Mouse (Mus musculus): ENCODE data around the gene Fgfr2. TPM values are rescaled to one million over a fixed set of nuclear protein-coding genes. Genes with fewer than 3 reads are reported as not detected.
A peak's percentile ranks its signal among the peaks of the same experiment; 100 is the strongest.

Fgfr2 gene
- total and polyA plus RNA-seq, 2 experiments from 2014 or later = 17.1 to 47.6 TPM

DNA sequence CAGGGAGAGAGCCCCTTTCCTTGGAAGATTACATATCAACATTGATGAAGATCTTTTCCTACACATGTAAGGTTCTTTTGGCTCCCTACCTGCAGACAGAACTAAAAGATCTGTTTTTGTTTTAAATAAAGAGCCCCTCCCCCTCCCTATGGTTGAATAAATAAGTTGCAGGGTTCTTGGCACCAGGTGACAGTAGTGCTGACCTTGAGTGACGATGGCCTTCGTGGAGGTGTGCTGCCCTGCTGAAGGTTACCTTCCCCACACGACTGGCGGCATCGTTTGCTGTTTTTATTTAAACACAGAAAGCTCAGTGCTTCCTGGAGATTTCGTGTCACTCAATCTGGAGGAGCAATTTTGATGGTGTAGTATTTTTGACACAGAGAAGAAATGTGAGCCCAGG lies 2432.3 kb downstream of the Fgfr2 start:
- no peak overlapping the region for H3K9ac ChIP-seq
- no peak overlapping the region for H3K27ac ChIP-seq (ENCODE audit: low read depth, low read length)
- H3K9me3 ChIP-seq (ENCODE audit: low read length) = no peaks in the 10 kb centered on the region
- 81% methylated on average over 6 of the region's 6 CpGs for WGBS
- H3K36me3 ChIP-seq (ENCODE audit: insufficient read depth) = no peaks in the 10 kb centered on the region
- ATAC-seq (no peak), DNase-seq (no peak)
- TF ChIP-seq CTCF (IDR thresholded peaks at IDR 0.05; ENCODE audit: low read depth) = no peak
- no peaks in the 10 kb centered on the region for H3K27me3 ChIP-seq (ENCODE audit: insufficient read depth, low read length)
- no peak overlapping the region for H3K4me3 ChIP-seq (ENCODE audit: low read depth, low read length)
- peaks cover 13% of the 10 kb centered on the region; the same call in 1 of the 2 replicates for H3K4me1 ChIP-seq (ENCODE audit: insufficient read depth)
- H3K4me2 ChIP-seq (ENCODE audit: low read depth) = no peak overlapping the region

DNA sequence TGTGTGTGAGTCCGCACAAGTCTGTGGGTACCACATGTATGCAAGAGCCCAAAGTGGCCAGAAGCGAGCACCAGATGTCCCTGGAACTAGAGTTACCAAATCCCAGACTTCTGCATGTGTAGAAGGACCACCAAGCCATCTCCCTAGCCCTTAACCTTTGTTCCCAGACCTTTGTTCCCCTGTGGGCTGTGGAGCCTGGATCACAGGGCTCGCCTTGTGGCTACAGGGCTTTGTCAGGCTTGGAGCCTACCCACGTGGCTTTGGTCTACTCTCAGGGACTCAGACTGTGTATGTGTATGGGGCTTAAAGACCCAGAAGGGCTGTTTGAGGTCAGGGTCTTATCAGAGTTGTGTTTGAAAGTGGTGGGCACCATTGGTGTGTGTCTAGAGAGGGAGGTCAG lies 2434.5 kb downstream of the Fgfr2 start:
- H3K9me3 ChIP-seq (ENCODE audit: low read length) = no peaks in the 10 kb centered on the region
- H3K4me1 ChIP-seq (ENCODE audit: insufficient read depth) = 0 out of 2 replicates have a peak, but pooled peaks cover 3% of the 10 kb centered on the region
- TF ChIP-seq CTCF (IDR thresholded peaks at IDR 0.05; ENCODE audit: low read depth) = no peak
- 81% methylated on average over 4 of the region's 4 CpGs for WGBS
- no peaks in the 10 kb centered on the region for H3K27me3 ChIP-seq (ENCODE audit: insufficient read depth, low read length)
- H3K4me2 ChIP-seq (ENCODE audit: low read depth) = no peak overlapping the region
- no peak overlapping the region for H3K9ac ChIP-seq
- no peak overlapping the region for H3K4me3 ChIP-seq (ENCODE audit: low read depth, low read length)
- DNase-seq = no peak
- no peaks in the 10 kb centered on the region for H3K36me3 ChIP-seq (ENCODE audit: insufficient read depth)
- no peak for ATAC-seq
- no peak overlapping the region for H3K27ac ChIP-seq (ENCODE audit: low read depth, low read length)

DNA sequence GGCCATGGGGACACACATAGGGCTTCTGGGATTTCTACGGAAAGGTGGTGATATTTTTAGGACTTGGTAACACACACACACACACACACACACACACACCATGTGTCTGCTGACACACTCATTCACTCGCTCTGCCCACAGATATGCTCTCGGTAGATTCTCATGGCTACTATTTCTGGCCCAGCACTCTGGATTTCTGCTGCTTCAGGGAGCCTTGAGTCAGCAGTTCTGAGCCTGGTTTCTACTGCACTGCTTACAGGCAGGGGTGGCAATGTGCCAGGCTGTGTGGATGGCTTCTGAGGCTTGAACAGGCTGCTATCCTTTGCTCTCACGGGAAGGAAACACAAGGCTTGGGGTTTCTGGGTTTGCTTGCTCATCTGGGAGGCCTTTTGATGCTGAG lies 2441.4 kb downstream of the Fgfr2 start:
- no peak overlapping the region for H3K9ac ChIP-seq
- DNase-seq (peak; percentile 59), ATAC-seq (peak; percentile 38)
- no peaks in the 10 kb centered on the region for H3K36me3 ChIP-seq (ENCODE audit: insufficient read depth)
- no peaks in the 10 kb centered on the region for H3K9me3 ChIP-seq (ENCODE audit: low read length)
- 56% methylated on average over 4 of the region's 4 CpGs for WGBS
- H3K27ac ChIP-seq (ENCODE audit: low read depth, low read length) = no peak overlapping the region
- no peak for TF ChIP-seq CTCF (IDR thresholded peaks at IDR 0.05; ENCODE audit: low read depth)
- no peak overlapping the region for H3K4me2 ChIP-seq (ENCODE audit: low read depth)
- no peaks in the 10 kb centered on the region for H3K27me3 ChIP-seq (ENCODE audit: insufficient read depth, low read length)
- no peaks in the 10 kb centered on the region for H3K4me1 ChIP-seq (ENCODE audit: insufficient read depth)
- no peak overlapping the region for H3K4me3 ChIP-seq (ENCODE audit: low read depth, low read length)

DNA sequence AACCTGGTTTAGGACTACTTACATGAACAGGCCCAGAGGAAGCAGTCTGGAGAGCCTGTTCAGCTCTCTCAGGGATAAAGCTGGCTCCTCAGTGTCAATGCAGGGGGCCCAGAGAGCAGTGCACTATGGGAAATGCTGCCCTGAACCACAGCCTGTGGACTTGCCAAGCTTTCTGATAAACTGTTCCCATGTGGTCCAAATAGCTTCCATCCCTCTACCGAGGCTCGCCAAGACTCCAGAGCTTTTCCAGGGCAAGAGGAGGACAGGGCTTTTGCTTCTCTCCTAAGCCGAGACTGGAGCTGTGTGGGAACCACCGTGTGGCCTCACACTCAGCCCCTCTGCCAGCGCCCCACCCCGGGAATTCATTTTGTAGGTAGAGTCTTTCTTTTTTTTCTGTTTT lies 2444.7 kb downstream of the Fgfr2 start:
- Histone ChIP-seq H3K27me3 (ENCODE audit: insufficient read depth, low read length) (no peaks in the 10 kb centered on the region), H3K9me3 (ENCODE audit: low read length) (no peaks in the 10 kb centered on the region), H3K4me3 (ENCODE audit: low read depth, low read length) (no peak overlapping the region), H3K4me1 (ENCODE audit: insufficient read depth) (no peaks in the 10 kb centered on the region), H3K9ac (no peak overlapping the region), H3K27ac (ENCODE audit: low read depth, low read length) (no peak overlapping the region), H3K4me2 (ENCODE audit: low read depth) (no peak overlapping the region), H3K36me3 (ENCODE audit: insufficient read depth) (no peaks in the 10 kb centered on the region)
- no peak for TF ChIP-seq CTCF (IDR thresholded peaks at IDR 0.05; ENCODE audit: low read depth)
- no peak for DNase-seq
- ATAC-seq = no peak
- WGBS = 87% methylated on average over 6 of the region's 6 CpGs

- no peak overlapping the region for H3K4me3 ChIP-seq (ENCODE audit: low read depth, low read length)
- ATAC-seq (no peak), DNase-seq (no peak)
- no peaks in the 10 kb centered on the region for H3K36me3 ChIP-seq (ENCODE audit: insufficient read depth)
- TF ChIP-seq CTCF (IDR thresholded peaks at IDR 0.05; ENCODE audit: low read depth) = no peak
- H3K27ac ChIP-seq (ENCODE audit: low read depth, low read length) = no peak overlapping the region
- H3K9ac ChIP-seq = no peak overlapping the region
- no peaks in the 10 kb centered on the region for H3K27me3 ChIP-seq (ENCODE audit: insufficient read depth, low read length)
- 56% methylated on average over 12 of the region's 12 CpGs for WGBS
- H3K4me2 ChIP-seq (ENCODE audit: low read depth) = no peak overlapping the region
- no peaks in the 10 kb centered on the region for H3K9me3 ChIP-seq (ENCODE audit: low read length)
- no peaks in the 10 kb centered on the region for H3K4me1 ChIP-seq (ENCODE audit: insufficient read depth)
Observed at GRCm38 (mm10) chr7:130677541-130678274, 2445.4 kb downstream of the Fgfr2 start.

DNA sequence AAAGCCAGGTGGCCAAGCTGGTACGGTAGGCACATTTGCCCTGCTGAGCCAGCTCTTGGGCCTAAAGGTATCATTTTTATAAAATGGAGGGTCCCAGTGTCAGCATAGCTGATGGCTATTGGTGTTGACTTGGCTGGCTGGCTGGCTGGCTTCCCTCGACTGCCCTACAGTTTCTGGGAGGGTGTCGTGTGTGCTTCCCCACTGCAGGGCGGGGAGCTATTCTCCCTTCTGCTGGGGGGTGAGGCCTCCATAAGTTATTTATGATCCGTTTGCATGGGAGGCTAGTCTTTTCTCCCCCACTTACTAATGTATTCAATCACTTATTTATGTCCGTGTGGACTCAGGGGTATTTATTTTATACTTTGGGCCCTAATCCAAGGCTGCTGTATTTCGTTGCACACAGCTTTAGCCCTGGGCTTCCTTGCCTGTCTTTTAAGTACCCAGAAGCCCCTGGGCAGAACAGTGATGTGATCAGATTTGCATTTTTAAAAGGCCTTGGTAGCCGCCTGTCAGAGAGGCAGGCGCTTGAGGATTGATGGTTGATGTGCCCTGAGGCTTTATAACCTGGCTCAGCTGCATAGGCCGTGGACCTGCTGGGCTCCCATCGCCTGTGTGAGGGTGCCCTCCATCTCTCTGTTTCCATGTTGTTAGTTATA lies 2446.1 kb downstream of the Fgfr2 start:
- ATAC-seq = no peak
- Histone ChIP-seq H3K9ac (no peak overlapping the region), H3K27me3 (ENCODE audit: insufficient read depth, low read length) (no peaks in the 10 kb centered on the region), H3K4me3 (ENCODE audit: low read depth, low read length) (no peak overlapping the region), H3K4me2 (ENCODE audit: low read depth) (no peak overlapping the region), H3K27ac (ENCODE audit: low read depth, low read length) (no peak overlapping the region), H3K9me3 (ENCODE audit: low read length) (no peaks in the 10 kb centered on the region), H3K36me3 (ENCODE audit: insufficient read depth) (no peaks in the 10 kb centered on the region), H3K4me1 (ENCODE audit: insufficient read depth) (no peaks in the 10 kb centered on the region)
- WGBS = 45% methylated on average over 11 of the region's 11 CpGs
- no peak for DNase-seq
- no peak for TF ChIP-seq CTCF (IDR thresholded peaks at IDR 0.05; ENCODE audit: low read depth)

- Histone ChIP-seq H3K36me3 (ENCODE audit: insufficient read depth) (no peaks in the 10 kb centered on the region), H3K9me3 (ENCODE audit: low read length) (no peaks in the 10 kb centered on the region), H3K27ac (ENCODE audit: low read depth, low read length) (no peak overlapping the region), H3K4me3 (ENCODE audit: low read depth, low read length) (no peak overlapping the region), H3K27me3 (ENCODE audit: insufficient read depth, low read length) (no peaks in the 10 kb centered on the region), H3K4me2 (ENCODE audit: low read depth) (no peak overlapping the region), H3K4me1 (ENCODE audit: insufficient read depth) (peaks cover 8% of the 10 kb centered on the region; the same call in 1 of the 2 replicates), H3K9ac (no peak overlapping the region)
- TF ChIP-seq CTCF (IDR thresholded peaks at IDR 0.05; ENCODE audit: low read depth) = no peak
- DNase-seq = no peak
- ATAC-seq = no peak
- 57% methylated on average over 9 of the region's 9 CpGs for WGBS
Observed at GRCm38 (mm10) chr7:130674526-130674925, 2448.6 kb downstream of the Fgfr2 start.

All from forebrain, postnatal 0 days (tissue).